Mouse (Mus musculus): ENCODE measurements around the gene Bbx. TPM values are rescaled to one million over a fixed set of nuclear protein-coding genes. Genes with fewer than 3 reads are reported as not detected.

The Bbx gene
- polyA plus RNA-seq, 1 experiment from 2014 or later: 38.0 TPM

GRCm38 (mm10) chr16:50318255-50318654, 113.9 kb downstream of the Bbx start:
- no peak overlapping the region for H3K4me3 ChIP-seq (ENCODE audit: low read depth, low read length)
- no peaks in the 10 kb centered on the region for H3K9me3 ChIP-seq (ENCODE audit: control insufficient read depth, low read length)
- WGBS: 88% methylated on average over 3 of the region's 3 CpGs
- no peak for ATAC-seq (replicated peaks; ENCODE audit: low FRiP score)
- H3K27me3 ChIP-seq (ENCODE audit: control insufficient read depth, insufficient read depth, low read length): no peaks in the 10 kb centered on the region
- H3K36me3 ChIP-seq (ENCODE audit: control insufficient read depth, insufficient read depth, low read length): no peaks in the 10 kb centered on the region
- H3K9ac ChIP-seq (ENCODE audit: low read length): no peak overlapping the region
- H3K4me2 ChIP-seq (ENCODE audit: low read depth, low read length, severe bottlenecking): no peak overlapping the region
- H3K27ac ChIP-seq (ENCODE audit: low read depth, low read length): no peak overlapping the region
- no peaks in the 10 kb centered on the region for H3K4me1 ChIP-seq (replicated peaks; ENCODE audit: control insufficient read depth, insufficient read depth, low read length)
- no peak for DNase-seq (ENCODE audit: low spot score)

- no peak overlapping the region for H3K27ac ChIP-seq (ENCODE audit: low read depth, low read length)
- ATAC-seq (replicated peaks; ENCODE audit: low FRiP score): no peak
- H3K4me1 ChIP-seq (replicated peaks; ENCODE audit: control insufficient read depth, insufficient read depth, low read length): no peaks in the 10 kb centered on the region
- no peak overlapping the region for H3K4me3 ChIP-seq (ENCODE audit: low read depth, low read length)
- no peaks in the 10 kb centered on the region for H3K36me3 ChIP-seq (ENCODE audit: control insufficient read depth, insufficient read depth, low read length)
- H3K9ac ChIP-seq (ENCODE audit: low read length): no peak overlapping the region
- H3K9me3 ChIP-seq (ENCODE audit: control insufficient read depth, low read length): no peaks in the 10 kb centered on the region
- WGBS: 61% methylated on average over 1 of the region's 1 CpGs
- H3K4me2 ChIP-seq (ENCODE audit: low read depth, low read length, severe bottlenecking): no peak overlapping the region
- DNase-seq (ENCODE audit: low spot score): no peak
- H3K27me3 ChIP-seq (ENCODE audit: control insufficient read depth, insufficient read depth, low read length): no peaks in the 10 kb centered on the region
Measured at GRCm38 (mm10) chr16:50315349-50315969, 116.7 kb downstream of the Bbx start.

DNA sequence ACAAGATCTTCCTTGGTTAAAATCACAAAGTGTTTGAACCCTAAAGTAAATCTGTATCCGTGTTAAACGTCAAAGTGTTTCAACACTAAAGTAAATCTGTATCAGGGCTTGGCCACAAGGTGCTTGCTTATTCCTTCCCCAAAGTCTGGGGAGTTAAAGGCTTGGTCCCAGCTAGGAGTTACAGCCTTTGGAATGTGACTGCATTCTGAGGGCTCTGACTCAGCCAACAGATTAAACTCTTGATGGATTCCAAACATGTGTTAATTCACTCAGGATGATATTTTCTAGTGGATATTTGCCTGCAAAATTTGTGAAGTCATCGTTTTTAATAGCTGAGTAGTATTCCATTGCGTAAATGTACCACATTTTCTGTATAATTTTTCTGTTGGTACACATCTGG, 120.6 kb downstream of the Bbx start:
- Histone ChIP-seq H3K9me3 (ENCODE audit: control insufficient read depth, low read length) (no peaks in the 10 kb centered on the region), H3K4me3 (ENCODE audit: low read depth, low read length) (no peak overlapping the region), H3K4me1 (replicated peaks; ENCODE audit: control insufficient read depth, insufficient read depth, low read length) (no peaks in the 10 kb centered on the region), H3K9ac (ENCODE audit: low read length) (no peak overlapping the region), H3K36me3 (ENCODE audit: control insufficient read depth, insufficient read depth, low read length) (no peaks in the 10 kb centered on the region), H3K27ac (ENCODE audit: low read depth, low read length) (no peak overlapping the region), H3K4me2 (ENCODE audit: low read depth, low read length, severe bottlenecking) (no peak overlapping the region), H3K27me3 (ENCODE audit: control insufficient read depth, insufficient read depth, low read length) (no peaks in the 10 kb centered on the region)
- ATAC-seq (replicated peaks; ENCODE audit: low FRiP score) (no peak), DNase-seq (ENCODE audit: low spot score) (no peak)
- WGBS: 93% methylated on average over 4 of the region's 4 CpGs

DNA sequence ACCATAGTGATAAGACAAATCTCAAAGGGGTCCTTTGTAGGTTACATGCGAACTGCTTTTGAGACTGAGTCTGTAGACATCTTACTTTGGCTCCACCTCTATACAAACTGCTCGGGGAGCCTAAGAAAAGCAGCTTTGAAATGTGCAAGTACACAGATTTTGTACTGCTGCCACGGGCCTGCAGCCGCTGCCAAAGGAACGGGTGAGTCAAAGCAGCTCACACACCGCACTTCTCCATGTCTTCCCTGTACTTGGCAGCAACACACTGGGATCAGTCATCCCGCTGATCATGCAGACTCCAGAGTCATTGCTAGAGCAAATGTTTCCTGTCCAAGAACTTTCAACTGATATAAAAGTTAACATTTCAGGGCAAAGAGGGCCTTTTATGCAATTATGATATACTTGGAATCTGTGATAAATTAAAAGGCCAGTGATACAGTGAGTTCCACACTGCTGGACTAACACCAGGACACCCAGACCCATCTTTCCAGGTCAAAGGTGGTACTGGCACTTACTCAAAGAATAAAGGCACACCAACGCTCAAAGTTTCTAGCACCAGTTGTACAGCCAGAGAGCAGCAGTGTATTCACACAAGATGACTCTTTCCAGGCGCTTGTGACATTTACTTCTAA, 122.7 kb downstream of the Bbx start:
- Histone ChIP-seq H3K4me1 (replicated peaks; ENCODE audit: control insufficient read depth, insufficient read depth, low read length) (no peaks in the 10 kb centered on the region), H3K27me3 (ENCODE audit: control insufficient read depth, insufficient read depth, low read length) (no peaks in the 10 kb centered on the region), H3K9me3 (ENCODE audit: control insufficient read depth, low read length) (no peaks in the 10 kb centered on the region), H3K36me3 (ENCODE audit: control insufficient read depth, insufficient read depth, low read length) (no peaks in the 10 kb centered on the region), H3K4me2 (ENCODE audit: low read depth, low read length, severe bottlenecking) (no peak overlapping the region), H3K9ac (ENCODE audit: low read length) (no peak overlapping the region), H3K27ac (ENCODE audit: low read depth, low read length) (no peak overlapping the region), H3K4me3 (ENCODE audit: low read depth, low read length) (no peak overlapping the region)
- ATAC-seq (replicated peaks; ENCODE audit: low FRiP score) (no peak), DNase-seq (ENCODE audit: low spot score) (no peak)
- WGBS: 90% methylated on average over 9 of the region's 9 CpGs

DNA sequence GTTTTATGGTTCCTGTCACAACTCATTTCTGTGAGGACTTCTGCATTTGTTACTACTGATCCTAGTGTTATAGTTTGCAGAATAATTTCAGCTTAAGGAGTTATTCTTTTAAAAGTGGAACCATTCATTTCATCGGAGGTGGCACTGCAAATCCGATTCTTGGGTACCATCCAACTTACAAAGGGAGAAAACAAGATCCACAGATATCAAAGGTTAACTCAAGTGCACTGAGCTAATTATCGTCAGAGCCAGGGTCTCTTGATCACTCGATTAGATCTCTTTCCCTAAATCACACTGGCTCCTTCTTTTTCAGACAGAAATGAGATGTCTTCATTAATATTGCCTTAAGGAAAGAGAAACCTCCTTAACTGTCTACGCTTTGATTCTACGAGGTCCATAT, 123.9 kb downstream of the Bbx start:
- DNase-seq (ENCODE audit: low spot score): no peak
- ATAC-seq (replicated peaks; ENCODE audit: low FRiP score): no peak
- Histone ChIP-seq H3K4me2 (ENCODE audit: low read depth, low read length, severe bottlenecking) (no peak overlapping the region), H3K9me3 (ENCODE audit: control insufficient read depth, low read length) (no peaks in the 10 kb centered on the region), H3K4me1 (replicated peaks; ENCODE audit: control insufficient read depth, insufficient read depth, low read length) (no peaks in the 10 kb centered on the region), H3K4me3 (ENCODE audit: low read depth, low read length) (no peak overlapping the region), H3K9ac (ENCODE audit: low read length) (no peak overlapping the region), H3K36me3 (ENCODE audit: control insufficient read depth, insufficient read depth, low read length) (no peaks in the 10 kb centered on the region), H3K27me3 (ENCODE audit: control insufficient read depth, insufficient read depth, low read length) (no peaks in the 10 kb centered on the region), H3K27ac (ENCODE audit: low read depth, low read length) (no peak overlapping the region)
- 84% methylated on average over 6 of the region's 6 CpGs for WGBS

DNA sequence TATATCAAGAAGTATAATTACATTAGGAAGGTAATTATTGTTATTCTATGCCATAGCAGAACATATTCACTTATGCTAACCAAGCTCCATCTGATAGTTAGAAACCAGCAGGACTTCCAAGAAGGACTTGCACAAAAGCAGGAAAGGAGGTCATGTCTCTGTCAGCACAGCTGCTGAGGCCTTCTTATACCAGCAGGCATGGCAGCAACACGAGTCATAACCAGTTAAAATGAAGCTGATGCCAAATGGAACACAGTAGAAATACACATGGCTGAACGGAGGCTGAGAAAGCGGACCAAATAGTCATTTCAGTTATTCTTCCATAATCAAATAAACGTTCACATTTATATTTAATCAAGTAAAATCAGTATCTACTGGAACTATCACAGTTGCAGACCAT, 125.0 kb downstream of the Bbx start:
- Histone ChIP-seq H3K4me1 (replicated peaks; ENCODE audit: control insufficient read depth, insufficient read depth, low read length) (no peaks in the 10 kb centered on the region), H3K36me3 (ENCODE audit: control insufficient read depth, insufficient read depth, low read length) (no peaks in the 10 kb centered on the region), H3K9me3 (ENCODE audit: control insufficient read depth, low read length) (no peaks in the 10 kb centered on the region), H3K27me3 (ENCODE audit: control insufficient read depth, insufficient read depth, low read length) (no peaks in the 10 kb centered on the region), H3K27ac (ENCODE audit: low read depth, low read length) (no peak overlapping the region), H3K9ac (ENCODE audit: low read length) (no peak overlapping the region), H3K4me2 (ENCODE audit: low read depth, low read length, severe bottlenecking) (no peak overlapping the region), H3K4me3 (ENCODE audit: low read depth, low read length) (no peak overlapping the region)
- 92% methylated on average over 4 of the region's 4 CpGs for WGBS
- ATAC-seq (replicated peaks; ENCODE audit: low FRiP score): no peak
- no peak for DNase-seq (ENCODE audit: low spot score)

- H3K4me3 ChIP-seq (ENCODE audit: low read depth, low read length): no peak overlapping the region
- no peak overlapping the region for H3K27ac ChIP-seq (ENCODE audit: low read depth, low read length)
- DNase-seq (ENCODE audit: low spot score) (no peak), ATAC-seq (replicated peaks; ENCODE audit: low FRiP score) (no peak)
- no peak overlapping the region for H3K9ac ChIP-seq (ENCODE audit: low read length)
- no peaks in the 10 kb centered on the region for H3K36me3 ChIP-seq (ENCODE audit: control insufficient read depth, insufficient read depth, low read length)
- no peaks in the 10 kb centered on the region for H3K4me1 ChIP-seq (replicated peaks; ENCODE audit: control insufficient read depth, insufficient read depth, low read length)
- no peaks in the 10 kb centered on the region for H3K9me3 ChIP-seq (ENCODE audit: control insufficient read depth, low read length)
- H3K4me2 ChIP-seq (ENCODE audit: low read depth, low read length, severe bottlenecking): no peak overlapping the region
- H3K27me3 ChIP-seq (ENCODE audit: control insufficient read depth, insufficient read depth, low read length): no peaks in the 10 kb centered on the region
Measured at GRCm38 (mm10) chr16:50306727-50307126, 125.5 kb downstream of the Bbx start.

DNA sequence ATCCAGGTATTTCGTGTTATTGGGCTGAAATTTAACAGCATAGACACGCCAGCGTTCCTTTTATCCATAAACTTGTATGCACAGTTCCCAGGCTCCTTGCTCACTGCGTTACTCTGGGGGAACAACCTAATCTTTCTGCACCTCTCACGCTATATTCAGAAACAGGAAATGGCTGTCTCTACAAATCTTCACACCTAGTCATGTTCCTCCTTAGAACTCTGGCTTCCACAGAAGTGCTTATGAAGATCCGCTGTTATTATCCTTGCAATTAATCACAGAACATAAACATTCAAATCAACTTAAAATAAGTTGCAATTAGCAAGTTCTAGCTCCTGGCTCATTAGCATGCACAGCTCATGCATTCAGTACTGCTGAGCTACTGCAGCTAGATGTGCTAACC, 127.0 kb downstream of the Bbx start:
- DNase-seq (ENCODE audit: low spot score) (no peak), ATAC-seq (replicated peaks; ENCODE audit: low FRiP score) (no peak)
- 88% methylated on average over 6 of the region's 6 CpGs for WGBS
- H3K4me2 ChIP-seq (ENCODE audit: low read depth, low read length, severe bottlenecking): no peak overlapping the region
- H3K27ac ChIP-seq (ENCODE audit: low read depth, low read length): no peak overlapping the region
- no peaks in the 10 kb centered on the region for H3K27me3 ChIP-seq (ENCODE audit: control insufficient read depth, insufficient read depth, low read length)
- H3K36me3 ChIP-seq (ENCODE audit: control insufficient read depth, insufficient read depth, low read length): no peaks in the 10 kb centered on the region
- no peak overlapping the region for H3K4me3 ChIP-seq (ENCODE audit: low read depth, low read length)
- H3K9me3 ChIP-seq (ENCODE audit: control insufficient read depth, low read length): no peaks in the 10 kb centered on the region
- no peak overlapping the region for H3K9ac ChIP-seq (ENCODE audit: low read length)
- no peaks in the 10 kb centered on the region for H3K4me1 ChIP-seq (replicated peaks; ENCODE audit: control insufficient read depth, insufficient read depth, low read length)

- H3K27me3 ChIP-seq (ENCODE audit: control insufficient read depth, insufficient read depth, low read length): no peaks in the 10 kb centered on the region
- H3K4me2 ChIP-seq (ENCODE audit: low read depth, low read length, severe bottlenecking): no peak overlapping the region
- ATAC-seq (replicated peaks; ENCODE audit: low FRiP score) (no peak), DNase-seq (ENCODE audit: low spot score) (no peak)
- H3K9ac ChIP-seq (ENCODE audit: low read length): no peak overlapping the region
- no peak overlapping the region for H3K4me3 ChIP-seq (ENCODE audit: low read depth, low read length)
- WGBS: 95% methylated on average over 1 of the region's 1 CpGs
- H3K36me3 ChIP-seq (ENCODE audit: control insufficient read depth, insufficient read depth, low read length): no peaks in the 10 kb centered on the region
- no peak overlapping the region for H3K27ac ChIP-seq (ENCODE audit: low read depth, low read length)
- H3K9me3 ChIP-seq (ENCODE audit: control insufficient read depth, low read length): no peaks in the 10 kb centered on the region
- H3K4me1 ChIP-seq (replicated peaks; ENCODE audit: control insufficient read depth, insufficient read depth, low read length): no peaks in the 10 kb centered on the region
Measured at GRCm38 (mm10) chr16:50302566-50302965, 129.6 kb downstream of the Bbx start.

Data from forebrain, embryonic 11.5 days (tissue).